19 mouse cellular contexts compared by ENCODE assay signal in the genomic region with DNA sequence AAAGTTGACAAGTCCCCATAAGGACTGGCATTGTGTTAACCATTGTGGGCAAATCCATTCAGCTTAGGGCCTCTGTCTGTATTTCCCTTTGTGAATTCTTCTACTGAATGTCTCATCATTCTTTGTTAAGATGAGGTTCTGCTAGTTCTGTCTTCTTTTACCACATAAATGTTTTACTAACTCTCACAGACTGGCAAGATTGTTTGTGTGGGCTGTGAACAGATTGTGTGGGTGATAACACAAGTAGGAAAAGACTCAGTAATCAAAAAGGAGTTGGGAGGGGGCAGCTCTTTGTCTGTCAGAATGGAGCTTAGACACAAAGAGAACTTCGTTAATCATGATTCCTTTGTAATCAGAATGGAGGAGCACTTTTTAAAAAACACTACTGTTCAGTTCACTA. TPM values are rescaled to one million over a fixed set of nuclear protein-coding genes. Genes with fewer than 3 reads are reported as not detected.
DNase-seq lines count a peak whose midpoint lies in the region; ATAC-seq lines count a peak whose summit lies in the region.
"Had no signal": no experiment of that assay in that cellular context is flagged by ENCODE, and none has a peak within 500 bp of the region (broad histone marks: within the 10 kb centered on the region; RNA-seq: fewer than 3 reads in every experiment).

No protein-coding gene starts in this region.

- peak; percentile 15 for DNase-seq in embryo, embryonic 10 days (ENCODE audit: low spot score)
- no peak for DNase-seq in embryo, embryonic 10.5 days (ENCODE audit: low spot score)
- peak; percentile 26 to 65 for DNase-seq in layer of hippocampus, adult 18-20 months (ENCODE audit: low spot score in 2 of 2)
- no peak for DNase-seq in layer of hippocampus, adult 9-10 months (ENCODE audit: low spot score)
- DNase-seq in 416B (ENCODE audit: low read depth), result peak; percentile 31
- no peak for DNase-seq in heart, adult 9 months (ENCODE audit: low spot score in 2 of 2)
- DNase-seq: adrenal gland, adult 2 months; adrenal gland, postnatal 25 days; cerebellum, adult 2 months; cerebellum, postnatal 10 days; gastrocnemius, postnatal 14 days; heart, postnatal 10 days; heart, postnatal 4 days had no signal

- ATAC-seq in inflammation-experienced regulatory T-cells, adult 6 months, result peak; percentile 50
- ATAC-seq: forebrain, embryonic 15.5 days; hindbrain, postnatal 0 days; intestine, embryonic 15.5 days; Patski had no signal

RNA-seq across cellular contexts. Expression of a gene that starts 17.6 kb away (rescaled TPM):
- 10 to 100 TPM; 21.3 to 25.4 TPM for total RNA-seq in layer of hippocampus, adult 18-20 months (2021)
- polyA plus RNA-seq in inflammation-experienced regulatory T-cells, adult 6 months (2017; shearing (Covaris generic)), result 100 to 1,000 TPM; 101 to 132 (median 113) TPM
- total RNA-seq: CH12.LX had no signal

Comparison
In these comparisons a context has a peak if more than half of its experiments do, and no peak if none do; other contexts are left out.
1. DNase-seq: peak in embryo, embryonic 10 days (single experiment), layer of hippocampus, adult 18-20 months (2 of 2) and 416B (single experiment); none in embryo, embryonic 10.5 days (single experiment), layer of hippocampus, adult 9-10 months (single experiment) and heart, adult 9 months (0 of 2).